Mouse (Mus musculus): ENCODE results near the gene Nr1i2.

- no peak for TF ChIP-seq CTCF (IDR thresholded peaks at IDR 0.05; ENCODE audit: extremely low read depth, insufficient read depth, low read length)
- no peak for TF ChIP-seq POLR2A (IDR thresholded peaks at IDR 0.05; ENCODE audit: extremely low read depth, insufficient read depth, low read length)
Measured at GRCm38 (mm10) chr16:38236936-38237585, 57.6 kb downstream of the Nr1i2 start.

Measured in cortical plate, adult 2 months (tissue).